15 mouse cellular contexts compared by ENCODE assay signal in the genomic region with DNA sequence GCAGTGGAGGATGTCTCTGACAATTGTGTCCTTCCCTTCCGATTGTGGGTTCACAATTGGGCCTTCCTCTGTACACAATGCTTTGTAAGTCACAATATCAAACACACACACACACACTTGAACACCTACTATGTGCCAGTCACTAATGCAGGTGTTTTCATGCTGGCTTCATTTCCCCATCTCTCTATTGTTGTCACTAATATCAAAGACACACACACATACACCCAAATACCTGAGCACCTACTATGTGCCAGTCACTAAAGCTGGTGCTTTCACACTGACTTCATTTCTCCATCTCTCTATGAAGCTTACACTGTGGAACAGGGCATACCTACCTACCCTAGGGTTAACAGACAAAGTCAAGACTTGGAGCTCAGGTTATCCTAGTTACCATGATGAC. TPM values are rescaled to one million over a fixed set of nuclear protein-coding genes. Genes with fewer than 3 reads are reported as not detected.
"Had no signal": no experiment of that assay in that cellular context is flagged by ENCODE, and none has a peak within 500 bp of the region (broad histone marks: within the 10 kb centered on the region; RNA-seq: fewer than 3 reads in every experiment).

No protein-coding gene starts in this region.

- H3K27ac ChIP-seq: liver, embryonic 13.5 days; liver, embryonic 15.5 days; lung, embryonic 15.5 days; midbrain, embryonic 13.5 days; midbrain, embryonic 15.5 days; neural tube, embryonic 12.5 days had no signal

- DNase-seq: liver, embryonic 13.5 days; liver, postnatal 0 days; lung, adult 2 months; lung, postnatal 14 days; lung, postnatal 36 days; right cerebral cortex, postnatal 14 days; spleen, adult 18-20 months; thymus, adult 18-20 months; thymus, postnatal 36 days had no signal

- H3K4me3 ChIP-seq: liver, embryonic 13.5 days; liver, embryonic 15.5 days; lung, embryonic 15.5 days; midbrain, embryonic 13.5 days; midbrain, embryonic 15.5 days; neural tube, embryonic 12.5 days had no signal

- H3K9ac ChIP-seq: liver, embryonic 13.5 days; liver, embryonic 15.5 days; liver, postnatal 0 days; lung, embryonic 15.5 days; midbrain, embryonic 13.5 days; midbrain, embryonic 15.5 days; neural tube, embryonic 12.5 days had no signal

- H3K36me3 ChIP-seq: liver, embryonic 13.5 days; liver, embryonic 15.5 days; lung, embryonic 15.5 days; midbrain, embryonic 13.5 days; midbrain, embryonic 15.5 days; neural tube, embryonic 12.5 days had no signal

- H3K4me1 ChIP-seq: lung, embryonic 15.5 days had no signal

- H3K9me3 ChIP-seq: liver, embryonic 13.5 days; liver, embryonic 15.5 days; lung, embryonic 15.5 days; megakaryocyte, embryonic 14.5 days; midbrain, embryonic 13.5 days; midbrain, embryonic 15.5 days; neural tube, embryonic 12.5 days had no signal

RNA-seq across cellular contexts. Expression of gene Galnt6, which starts 23.8 kb away (rescaled TPM):
- polyA plus RNA-seq: midbrain, embryonic 13.5 days had no signal
